Mouse (Mus musculus) thymus, postnatal 0 days (tissue): ENCODE measurements around the gene Aff3. TPM values are rescaled to one million over a fixed set of nuclear protein-coding genes. Genes with fewer than 3 reads are reported as not detected.

Experiments
- DNase-seq: peaks from one replicate; pipeline ENCODE4 v3.0.0-alpha.2; 2015; ENCODE audit warnings: low spot score
- polyA plus RNA-seq: library from polyadenylated mRNA; unstranded; fragments of >200 nt; fragmentation: Nextera tagmentation; extraction: Ambion mirVana; gene quantifications from 2 replicates; pipeline ENCODE4 v1.2.1, GENCODE M21; 2015

Aff3 gene
- polyA plus RNA-seq, 1 experiment from 2014 or later = 16.1 TPM

DNA sequence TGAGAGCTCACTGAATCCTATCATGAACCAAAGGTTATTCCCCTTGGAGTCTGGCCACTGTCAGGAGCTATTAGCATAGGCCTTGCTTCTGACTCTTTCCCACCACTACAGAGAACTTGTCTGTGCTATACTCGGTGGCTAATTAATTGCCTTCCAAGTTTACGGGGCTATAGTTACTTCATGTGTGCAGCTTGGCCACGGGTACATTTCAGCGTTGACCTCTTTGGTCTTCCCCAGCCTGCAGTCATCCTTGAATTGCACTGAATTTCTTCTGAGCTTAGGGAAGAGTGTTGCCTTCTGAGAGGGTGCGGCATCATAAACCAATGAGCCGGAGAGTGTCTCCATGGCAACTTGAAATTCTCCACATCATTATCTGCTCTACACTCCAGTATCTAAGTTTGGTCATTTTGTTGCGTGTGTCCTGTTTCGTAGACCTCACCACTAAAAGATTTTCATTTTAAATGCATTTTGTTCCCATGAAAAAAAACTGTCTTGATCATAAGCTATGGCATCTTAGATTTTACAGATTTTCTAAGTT lies 467.5 kb downstream of the Aff3 start:
- no peak for DNase-seq

DNA sequence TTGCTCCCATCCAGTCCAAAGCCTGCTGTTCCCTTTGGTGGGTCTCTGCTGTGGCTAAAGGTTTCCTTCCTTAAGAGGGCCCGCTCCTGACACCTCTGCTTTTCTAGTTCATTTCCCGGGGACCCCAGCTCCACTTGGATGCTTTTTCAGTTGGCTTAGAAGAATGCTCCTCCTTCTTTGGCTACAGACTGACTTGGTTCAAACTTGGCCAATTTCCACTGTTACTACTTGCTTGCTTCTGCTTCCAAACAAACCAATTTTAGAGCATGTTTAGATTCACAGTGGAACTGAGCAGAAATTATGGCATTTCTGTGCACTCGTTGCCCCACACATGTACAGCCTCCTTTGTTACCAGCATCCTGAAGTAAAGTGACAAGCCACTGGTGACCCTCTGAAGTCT lies 469.0 kb downstream of the Aff3 start:
- DNase-seq = no peak

DNA sequence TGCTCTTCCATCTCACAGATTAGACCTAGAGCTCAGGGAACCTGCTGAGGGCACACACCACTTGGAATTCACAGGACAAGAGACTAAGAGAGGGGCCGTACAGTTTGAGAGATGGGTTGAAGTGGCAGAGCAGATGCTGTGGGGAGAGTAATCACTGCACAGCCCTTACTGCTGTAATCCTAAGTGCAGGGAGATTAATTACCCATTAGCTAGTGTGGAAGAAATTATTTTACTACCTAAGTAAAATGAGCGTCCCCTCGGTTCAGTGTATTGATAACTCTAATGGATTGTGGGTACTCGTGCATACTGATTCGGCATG lies 478.6 kb downstream of the Aff3 start:
- no peak for DNase-seq

GRCm38 (mm10) chr1:38185517-38186226 lies 479.1 kb downstream of the Aff3 start:
- peak; percentile 70 for DNase-seq

- no peak for DNase-seq
Measured at GRCm38 (mm10) chr1:38181020-38181550, 483.7 kb downstream of the Aff3 start.

DNA sequence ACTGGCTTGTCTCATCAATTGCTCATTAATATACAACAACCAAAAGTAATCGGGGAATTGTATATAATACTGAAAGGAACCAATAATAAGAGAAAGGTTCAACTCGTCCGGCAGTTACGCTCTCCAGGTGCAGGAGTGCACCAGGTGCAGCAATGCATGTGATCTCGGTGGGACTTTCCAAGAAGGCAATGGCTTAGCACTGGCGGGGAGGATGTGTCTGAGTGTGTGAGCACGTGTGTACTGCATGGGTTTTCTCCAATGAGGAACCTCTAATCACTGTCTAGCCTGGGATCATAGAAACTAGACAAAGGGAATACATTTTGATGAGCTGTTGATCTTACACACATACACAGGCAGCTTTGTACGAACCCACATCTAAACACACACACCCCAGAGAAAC lies 485.8 kb downstream of the Aff3 start:
- no peak for DNase-seq

GRCm38 (mm10) chr1:38176077-38176476 lies 488.7 kb downstream of the Aff3 start:
- DNase-seq = no peak

DNA sequence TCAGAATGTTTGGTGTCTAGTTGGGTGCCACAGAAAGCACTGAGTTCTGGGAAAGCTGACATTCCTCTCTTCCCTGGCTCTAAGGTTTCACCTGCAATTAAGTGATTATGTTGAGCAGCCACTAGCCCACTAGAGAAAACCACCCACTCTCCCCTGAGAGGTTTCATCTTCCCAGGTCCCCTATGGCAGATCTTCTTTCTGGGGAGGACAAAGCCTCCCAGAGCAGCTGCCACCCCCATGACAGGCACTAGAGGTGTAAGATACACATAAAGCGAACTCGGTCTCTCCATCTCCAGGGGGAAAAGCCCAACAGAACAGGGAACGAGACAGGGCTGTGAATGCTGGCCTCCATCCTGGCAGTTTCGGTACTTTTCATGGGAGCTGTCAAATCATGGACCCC lies 492.9 kb downstream of the Aff3 start:
- no peak for DNase-seq

- no peak for DNase-seq
Measured at GRCm38 (mm10) chr1:38165696-38166095, 499.1 kb downstream of the Aff3 start.

- no peak for DNase-seq
Measured at GRCm38 (mm10) chr1:38150086-38150485, 514.7 kb downstream of the Aff3 start.

- no peak for DNase-seq
Measured at GRCm38 (mm10) chr1:38146008-38146407, 518.7 kb downstream of the Aff3 start.

GRCm38 (mm10) chr1:38141371-38141770 lies 523.4 kb downstream of the Aff3 start:
- DNase-seq = no peak

DNA sequence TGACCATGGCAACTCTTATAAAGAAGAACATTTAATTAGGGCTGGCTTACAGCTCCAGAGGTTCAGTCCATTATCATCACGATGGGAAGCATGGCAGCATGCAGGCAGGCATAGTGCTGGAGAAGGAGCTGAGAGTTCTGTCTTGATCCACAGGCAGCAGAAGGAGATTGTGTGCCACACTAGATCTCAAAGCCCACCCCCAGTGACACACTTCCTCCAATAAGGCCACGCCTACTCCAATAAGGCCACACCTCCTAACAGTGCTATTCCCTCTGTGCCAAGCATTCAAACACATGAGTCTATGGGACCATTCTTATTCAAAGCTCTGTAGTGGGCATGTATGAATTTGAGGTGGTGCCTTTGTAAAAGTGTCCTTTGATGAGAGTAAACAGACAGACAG lies 523.8 kb downstream of the Aff3 start:
- DNase-seq = no peak

DNA sequence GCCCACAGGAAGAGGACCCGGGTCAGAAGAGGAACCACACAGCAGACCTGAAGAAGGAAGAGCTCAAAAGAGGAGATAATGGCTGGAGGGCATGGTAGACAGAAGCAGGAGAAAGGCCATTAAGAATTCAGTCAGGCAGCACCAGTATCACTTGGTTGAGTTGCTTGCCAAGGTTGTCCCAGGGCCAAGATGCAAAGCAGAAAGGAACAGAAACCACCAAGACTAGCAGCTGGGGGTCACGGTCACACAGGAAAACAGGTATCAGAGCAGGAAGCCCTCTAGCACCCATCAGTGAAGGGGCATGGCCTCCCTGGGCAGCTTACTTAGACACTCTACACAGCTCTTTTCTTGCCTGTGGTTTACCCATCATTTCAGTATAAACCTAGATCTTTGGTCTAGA lies 525.4 kb downstream of the Aff3 start:
- no peak for DNase-seq

GRCm38 (mm10) chr1:38132942-38133341 lies 531.8 kb downstream of the Aff3 start:
- peak; percentile 8 for DNase-seq

- DNase-seq = no peak
Measured at GRCm38 (mm10) chr1:38130715-38131483, 533.9 kb downstream of the Aff3 start.

DNA sequence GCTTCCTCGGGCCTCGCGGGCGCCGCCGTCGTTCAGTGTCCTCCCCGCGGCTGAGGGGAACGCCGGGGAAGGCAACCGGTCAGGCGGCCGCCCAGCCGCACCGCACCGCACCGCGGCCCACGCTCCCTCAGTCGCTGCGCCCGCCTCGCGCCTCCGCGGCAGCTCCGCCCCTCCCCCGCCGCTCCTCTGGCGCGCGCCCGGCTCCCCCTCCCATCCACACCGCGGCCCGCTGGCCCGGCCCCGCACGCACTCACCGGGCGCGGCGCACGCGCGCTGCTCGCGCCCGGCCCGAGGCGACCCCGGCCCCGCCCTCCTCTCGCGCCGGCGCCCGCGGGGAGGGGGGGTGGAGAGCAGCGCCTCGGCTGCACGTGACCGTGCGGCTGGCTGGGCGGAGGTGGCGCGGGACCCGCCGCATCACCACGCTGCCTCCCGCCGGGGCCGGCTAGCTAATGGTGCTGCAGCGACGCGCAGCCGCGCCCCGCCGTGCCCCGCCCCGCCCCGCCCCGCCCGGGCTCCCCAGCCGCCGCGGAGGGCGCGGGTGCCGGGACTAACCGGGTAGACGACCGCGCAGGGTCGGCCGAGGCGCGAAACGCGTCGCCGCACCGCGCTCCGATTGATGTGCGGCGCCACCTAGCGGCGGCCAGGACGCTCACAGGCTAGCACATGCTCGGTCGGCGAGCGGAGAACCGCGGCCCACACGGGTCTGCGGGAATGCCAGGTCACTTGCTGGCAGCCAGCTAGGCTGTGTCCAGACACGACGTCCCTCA lies 535.1 kb downstream of the Aff3 start, which contains the start of gene Rev1:
TSS of gene Rev1 (minus strand) at position 301 of the 767 bp plus-strand sequence.
- peak; percentile 85 for DNase-seq

GRCm38 (mm10) chr1:38128919-38129436 lies 535.8 kb downstream of the Aff3 start:
- DNase-seq = peak; percentile 51
